Mouse (Mus musculus) C2C12 (cell line): Measurements from ENCODE around the gene Sbpl. TPM values are rescaled to one million over a fixed set of nuclear protein-coding genes. Genes with fewer than 3 reads are reported as not detected.

Experiments used
- H3K27me3 ChIP-seq: one replicate; pipeline ENCODE4 v1.6.1; 2011; ENCODE audit not compliant: control insufficient read depth, insufficient read depth, insufficient read length
- H3K36me3 ChIP-seq: one replicate; pipeline ENCODE4 v1.6.1; 2011; ENCODE audit not compliant: control insufficient read depth, insufficient read depth
- H3K4me3 ChIP-seq: one replicate; pipeline ENCODE4 v1.5.1; 2011; ENCODE audit warnings: mild to moderate bottlenecking, control low read depth; ENCODE audit not compliant: poor library complexity, insufficient read depth, severe bottlenecking
- H3K79me2 ChIP-seq: one replicate; pipeline ENCODE4 v1.6.1; 2011; ENCODE audit not compliant: control insufficient read depth, insufficient read depth
- H3K79me3 ChIP-seq: one replicate; pipeline ENCODE4 v1.6.1; 2011; ENCODE audit warnings: low read depth, control low read depth
- H3ac ChIP-seq: one replicate; pipeline ENCODE3; 2011; ENCODE audit warnings: low read depth; ENCODE audit not compliant: control insufficient read depth, insufficient read length
- CEBPB ChIP-seq: IDR thresholded peaks from one replicate; pipeline ENCODE4 v1.6.1; 2011; ENCODE audit warnings: low read depth, mild to moderate bottlenecking, control low read depth, moderate library complexity
- CTCF ChIP-seq: IDR thresholded peaks from one replicate; pipeline ENCODE4 v1.5.1; 2011; ENCODE audit not compliant: control insufficient read depth, insufficient read depth, insufficient read length
- FOSL1 ChIP-seq: IDR thresholded peaks from one replicate; pipeline ENCODE4 v1.8.0; 2011; ENCODE audit warnings: mild to moderate bottlenecking, low read length; ENCODE audit not compliant: poor library complexity, insufficient read depth, severe bottlenecking
- MAX ChIP-seq: IDR thresholded peaks from one replicate; pipeline ENCODE4 v1.6.1; 2011; ENCODE audit warnings: mild to moderate bottlenecking, control low read depth
- MYOD1 ChIP-seq: IDR thresholded peaks from one replicate; pipeline ENCODE4 v1.6.1; 2011; ENCODE audit warnings: low read depth; ENCODE audit not compliant: control insufficient read depth, insufficient read length
- MYOG ChIP-seq: IDR thresholded peaks from one replicate; pipeline ENCODE4 v1.6.1; 2011; ENCODE audit not compliant: control insufficient read depth, insufficient read length; ENCODE audit errors: extremely low read depth
- USF1 ChIP-seq: IDR thresholded peaks from one replicate; pipeline ENCODE4 v1.6.1; 2011; ENCODE audit warnings: low read depth, mild to moderate bottlenecking, control low read depth, moderate library complexity
- polyA plus RNA-seq: library from polyadenylated mRNA; unstranded; fragments of >200 nt; fragmentation: generic; extraction: Trizol; gene quantifications from one replicate; pipeline ENCODE4 v1.2.1, GENCODE M21; 2012; ENCODE audit warnings: missing spikeins

Sbpl gene
- polyA plus RNA-seq, 1 experiment = not detected

DNA sequence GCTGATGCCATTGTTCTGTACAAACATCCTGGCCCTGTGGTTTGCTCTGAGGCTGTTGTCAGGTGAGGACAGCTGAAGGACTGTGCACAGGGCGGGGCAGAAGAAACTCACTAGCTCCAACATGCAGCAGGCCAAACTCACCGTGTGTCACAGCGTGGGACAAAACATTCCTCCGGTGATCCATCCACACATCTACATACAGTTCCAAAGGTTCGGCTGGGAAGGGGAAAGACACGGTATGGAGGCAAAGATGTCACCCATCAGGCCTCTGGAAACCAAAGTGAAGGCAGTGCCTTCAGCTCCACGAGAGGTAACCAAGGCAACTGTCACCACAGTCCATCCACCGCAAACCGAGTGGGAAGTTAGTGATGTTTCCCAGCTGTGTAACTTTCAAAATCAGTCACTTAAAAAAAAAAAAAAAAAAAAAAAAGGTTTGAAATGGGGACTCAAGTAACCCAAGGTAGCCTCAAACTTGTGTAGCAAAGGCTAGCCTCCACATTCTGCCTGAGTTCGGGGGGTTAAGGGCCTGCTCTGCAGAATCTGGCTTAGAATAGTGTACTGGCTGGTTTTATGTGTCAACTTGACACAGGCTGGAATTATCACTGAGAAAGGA, 25.3 kb upstream of the Sbpl start, which contains the start of gene Prss30:
Prss30 (minus strand) TSS at position 270 of the 613 bp plus-strand sequence.
- H3K36me3 ChIP-seq = no peaks in the 10 kb centered on the region
- no peak within 1 kb of the TSS for H3K4me3 ChIP-seq
- no peaks in the 10 kb centered on the region for H3K27me3 ChIP-seq
- no peak within 1 kb of the TSS for H3ac ChIP-seq
- H3K79me3 ChIP-seq = no peaks in the 10 kb centered on the region
- no peaks in the 10 kb centered on the region for H3K79me2 ChIP-seq
- TF ChIP-seq FOSL1 (no peak), MYOD1 (peak; percentile 36), MYOG (no peak), USF1 (no peak)

DNA sequence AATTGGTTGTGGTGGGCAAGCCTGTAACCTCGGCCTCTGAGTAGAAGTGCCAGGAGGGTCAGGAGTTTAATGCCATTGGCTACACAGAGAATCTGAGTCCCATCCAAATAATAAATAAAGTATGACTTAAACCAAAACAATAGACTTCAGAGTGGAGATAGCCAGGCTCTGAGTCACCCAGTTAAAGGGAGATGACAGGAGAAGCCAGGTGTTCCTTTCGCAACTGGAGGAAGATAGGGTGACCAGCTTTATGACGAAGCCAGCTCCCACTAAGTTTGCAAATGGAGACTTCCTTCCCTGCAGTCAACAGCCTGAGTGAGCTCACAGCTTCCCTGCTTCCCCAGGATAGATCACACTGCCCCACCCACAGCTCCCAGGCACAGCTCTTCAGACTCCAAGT, 24.4 kb upstream of the Sbpl start:
- H3K36me3 ChIP-seq = no peaks in the 10 kb centered on the region
- H3ac ChIP-seq = no peak overlapping the region
- H3K79me3 ChIP-seq = no peaks in the 10 kb centered on the region
- TF ChIP-seq FOSL1 (peak; percentile 53), CTCF (no peak), MAX (no peak), CEBPB (peak; percentile 90), MYOD1 (peak; percentile 94)
- no peaks in the 10 kb centered on the region for H3K27me3 ChIP-seq
- no peaks in the 10 kb centered on the region for H3K79me2 ChIP-seq
- no peak overlapping the region for H3K4me3 ChIP-seq

DNA sequence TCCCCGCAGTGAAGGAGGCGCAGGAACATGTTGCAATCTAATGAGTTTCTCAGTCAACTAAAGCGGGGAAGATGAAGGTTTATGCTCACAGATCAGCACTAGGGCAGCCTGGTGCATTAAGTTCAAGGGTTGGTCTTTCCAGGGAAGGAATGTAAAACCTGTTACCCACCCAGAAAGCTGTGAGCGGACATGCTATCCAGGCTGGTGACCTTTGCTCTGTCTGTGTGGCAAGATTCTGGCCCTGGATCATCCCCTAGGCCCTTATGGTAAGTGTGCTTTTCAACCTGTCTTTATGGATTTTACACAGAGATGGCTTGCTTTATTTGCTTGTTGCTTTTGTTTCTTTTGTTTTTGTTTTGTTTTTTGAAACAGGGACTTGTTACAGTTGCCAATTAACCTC, 21.6 kb upstream of the Sbpl start:
- H3K4me3 ChIP-seq = no peak overlapping the region
- no peak overlapping the region for H3ac ChIP-seq
- H3K27me3 ChIP-seq = no peaks in the 10 kb centered on the region
- TF ChIP-seq MAX (no peak), FOSL1 (no peak), CEBPB (no peak), USF1 (no peak)
- no peaks in the 10 kb centered on the region for H3K36me3 ChIP-seq
- no peaks in the 10 kb centered on the region for H3K79me3 ChIP-seq
- H3K79me2 ChIP-seq = no peaks in the 10 kb centered on the region

DNA sequence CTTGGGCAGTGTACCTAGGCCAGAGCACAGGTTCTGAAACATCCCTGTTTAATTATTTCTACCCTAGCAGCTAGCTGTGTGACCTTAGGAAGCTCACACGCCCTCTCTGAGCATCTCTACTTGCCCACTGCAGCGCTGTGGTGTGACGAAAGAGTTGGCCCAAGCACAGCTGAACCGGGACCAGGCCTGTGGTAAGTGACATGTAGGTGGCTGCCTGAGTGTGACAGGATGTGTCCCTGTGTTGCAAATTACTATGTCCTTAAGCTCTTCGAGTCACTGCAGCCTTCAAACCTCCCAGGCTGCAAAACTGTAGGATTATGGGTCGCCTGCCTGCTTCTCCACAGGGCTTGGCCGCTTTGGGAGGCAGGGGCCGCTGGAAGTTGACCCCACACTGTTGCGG, 16.2 kb upstream of the Sbpl start:
- Histone ChIP-seq H3K27me3 (peaks cover 8% of the 10 kb centered on the region), H3K4me3 (no peak overlapping the region), H3K79me2 (no peaks in the 10 kb centered on the region), H3K79me3 (no peaks in the 10 kb centered on the region), H3K36me3 (no peaks in the 10 kb centered on the region), H3ac (no peak overlapping the region)
- TF ChIP-seq CTCF (no peak), CEBPB (no peak), MAX (no peak), MYOG (no peak), FOSL1 (no peak), USF1 (no peak), MYOD1 (no peak)

DNA sequence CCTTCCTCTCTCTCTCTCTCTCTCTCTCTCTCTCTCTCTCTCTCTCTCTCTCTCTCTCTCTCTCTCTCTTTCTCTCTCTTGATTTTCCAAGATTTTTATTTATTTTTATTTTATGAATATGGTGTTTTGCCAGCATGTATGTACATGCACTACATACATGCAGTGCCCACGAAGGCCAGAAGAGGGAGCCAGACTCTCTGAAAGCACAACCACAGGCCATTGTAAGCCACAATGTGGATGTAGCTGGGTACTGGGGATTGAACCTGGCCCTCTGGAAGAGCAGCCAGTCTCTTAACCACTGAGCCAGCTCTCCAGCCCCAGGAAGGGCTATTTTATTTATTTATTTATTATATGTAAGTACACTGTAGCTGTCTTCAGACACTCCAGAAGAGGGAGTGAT, 14.2 kb upstream of the Sbpl start:
- TF ChIP-seq FOSL1 (no peak), CTCF (peak; percentile 59)
- no peaks in the 10 kb centered on the region for H3K79me3 ChIP-seq
- H3K36me3 ChIP-seq = no peaks in the 10 kb centered on the region

DNA sequence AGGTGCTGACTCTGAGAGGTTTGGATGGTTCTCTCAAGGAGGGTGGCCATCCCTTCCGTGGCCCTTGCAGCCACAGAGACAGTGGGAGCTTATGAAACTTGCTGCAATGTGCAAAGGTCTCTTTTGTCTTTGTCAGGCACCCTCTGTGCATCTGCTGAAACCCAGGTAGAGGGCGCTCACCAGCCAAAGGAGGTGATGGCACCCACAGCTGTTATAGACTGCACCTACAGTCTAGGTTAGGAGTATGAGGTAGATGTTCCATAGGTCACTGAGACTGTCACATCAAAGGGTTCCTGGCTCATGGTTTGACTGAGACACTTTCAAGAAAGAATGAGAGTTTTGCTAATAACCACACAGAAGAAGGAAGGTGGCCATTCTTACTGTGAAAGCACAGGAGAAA, 13.7 kb upstream of the Sbpl start:
- Histone ChIP-seq H3K27me3 (peaks cover 17% of the 10 kb centered on the region), H3ac (no peak overlapping the region), H3K36me3 (no peaks in the 10 kb centered on the region), H3K79me3 (no peaks in the 10 kb centered on the region), H3K4me3 (no peak overlapping the region), H3K79me2 (no peaks in the 10 kb centered on the region)
- TF ChIP-seq MYOD1 (no peak), FOSL1 (no peak), MYOG (no peak), MAX (no peak), CEBPB (no peak), USF1 (no peak), CTCF (no peak)

More for the DNA sequence above, 14.2 kb upstream of the Sbpl start:
- Histone ChIP-seq H3K4me3 (no peak overlapping the region), H3K79me2 (no peaks in the 10 kb centered on the region), H3ac (no peak overlapping the region), H3K27me3 (peaks cover 17% of the 10 kb centered on the region)

GRCm38 (mm10) chr17:23966658-23967401, 11.8 kb upstream of the Sbpl start:
- Histone ChIP-seq H3ac (no peak overlapping the region), H3K36me3 (no peaks in the 10 kb centered on the region), H3K79me3 (no peaks in the 10 kb centered on the region), H3K27me3 (peaks cover 17% of the 10 kb centered on the region), H3K79me2 (no peaks in the 10 kb centered on the region), H3K4me3 (no peak overlapping the region)
- no peak for TF ChIP-seq USF1
- no peak for TF ChIP-seq MYOD1
